Mouse (Mus musculus): ENCODE results near the gene Ncam1.

The Ncam1 gene

GRCm38 (mm10) chr9:49537814-49538213, 260.9 kb downstream of the Ncam1 start:
- DNase-seq, result no peak

- no peak for DNase-seq
These were observed 262.1 kb downstream of the Ncam1 start for GRCm38 (mm10) chr9:49536593-49536992.

- DNase-seq, result no peak
These were observed 263.8 kb downstream of the Ncam1 start for GRCm38 (mm10) chr9:49534958-49535357.

GRCm38 (mm10) chr9:49533912-49534491, 264.7 kb downstream of the Ncam1 start:
- DNase-seq, result no peak

GRCm38 (mm10) chr9:49533455-49533854, 265.3 kb downstream of the Ncam1 start:
- DNase-seq, result no peak

GRCm38 (mm10) chr9:49531833-49532232, 266.9 kb downstream of the Ncam1 start:
- no peak for DNase-seq

- DNase-seq, result no peak
These were observed 267.5 kb downstream of the Ncam1 start for GRCm38 (mm10) chr9:49531257-49531656.

GRCm38 (mm10) chr9:49530739-49531138, 268.0 kb downstream of the Ncam1 start:
- DNase-seq, result no peak

- DNase-seq, result no peak
These were observed 269.3 kb downstream of the Ncam1 start for GRCm38 (mm10) chr9:49529366-49529959.

- no peak for DNase-seq
These were observed 269.8 kb downstream of the Ncam1 start for GRCm38 (mm10) chr9:49528943-49529342.

- DNase-seq, result no peak
These were observed 270.7 kb downstream of the Ncam1 start for GRCm38 (mm10) chr9:49528026-49528425.

- DNase-seq, result no peak
These were observed 271.4 kb downstream of the Ncam1 start for GRCm38 (mm10) chr9:49527340-49527739.

GRCm38 (mm10) chr9:49524721-49525120, 274.0 kb downstream of the Ncam1 start:
- no peak for DNase-seq

GRCm38 (mm10) chr9:49523881-49524280, 274.8 kb downstream of the Ncam1 start:
- no peak for DNase-seq

- DNase-seq, result no peak
These were observed 284.4 kb downstream of the Ncam1 start for GRCm38 (mm10) chr9:49514306-49514705.

GRCm38 (mm10) chr9:49510666-49511065, 288.1 kb downstream of the Ncam1 start:
- no peak for DNase-seq

- DNase-seq, result no peak
These were observed 289.1 kb downstream of the Ncam1 start for GRCm38 (mm10) chr9:49509628-49510027.

GRCm38 (mm10) chr9:49509094-49509493, 289.6 kb downstream of the Ncam1 start:
- no peak for DNase-seq

GRCm38 (mm10) chr9:49507829-49508585, 290.7 kb downstream of the Ncam1 start:
- DNase-seq, result no peak

GRCm38 (mm10) chr9:49504658-49505057, 294.1 kb downstream of the Ncam1 start:
- DNase-seq, result no peak

- DNase-seq, result no peak
These were observed 296.5 kb downstream of the Ncam1 start for GRCm38 (mm10) chr9:49502245-49502644.

- no peak for DNase-seq
These were observed 298.8 kb downstream of the Ncam1 start for GRCm38 (mm10) chr9:49499878-49500277.

- peak; percentile 49 for DNase-seq
These were observed 304.6 kb downstream of the Ncam1 start for GRCm38 (mm10) chr9:49493979-49494649.

GRCm38 (mm10) chr9:49490609-49491008, 308.1 kb downstream of the Ncam1 start:
- DNase-seq, result no peak
